Mouse (Mus musculus): ENCODE results near the gene Aatf. TPM values are rescaled to one million over a fixed set of nuclear protein-coding genes. Genes with fewer than 3 reads are reported as not detected.
A peak's percentile ranks its signal among the peaks of the same experiment; 100 is the strongest.

Gene Aatf
- 7.3 and 8.4 TPM in 2 replicates for polyA plus RNA-seq (2012; rRNA removed)

DNA sequence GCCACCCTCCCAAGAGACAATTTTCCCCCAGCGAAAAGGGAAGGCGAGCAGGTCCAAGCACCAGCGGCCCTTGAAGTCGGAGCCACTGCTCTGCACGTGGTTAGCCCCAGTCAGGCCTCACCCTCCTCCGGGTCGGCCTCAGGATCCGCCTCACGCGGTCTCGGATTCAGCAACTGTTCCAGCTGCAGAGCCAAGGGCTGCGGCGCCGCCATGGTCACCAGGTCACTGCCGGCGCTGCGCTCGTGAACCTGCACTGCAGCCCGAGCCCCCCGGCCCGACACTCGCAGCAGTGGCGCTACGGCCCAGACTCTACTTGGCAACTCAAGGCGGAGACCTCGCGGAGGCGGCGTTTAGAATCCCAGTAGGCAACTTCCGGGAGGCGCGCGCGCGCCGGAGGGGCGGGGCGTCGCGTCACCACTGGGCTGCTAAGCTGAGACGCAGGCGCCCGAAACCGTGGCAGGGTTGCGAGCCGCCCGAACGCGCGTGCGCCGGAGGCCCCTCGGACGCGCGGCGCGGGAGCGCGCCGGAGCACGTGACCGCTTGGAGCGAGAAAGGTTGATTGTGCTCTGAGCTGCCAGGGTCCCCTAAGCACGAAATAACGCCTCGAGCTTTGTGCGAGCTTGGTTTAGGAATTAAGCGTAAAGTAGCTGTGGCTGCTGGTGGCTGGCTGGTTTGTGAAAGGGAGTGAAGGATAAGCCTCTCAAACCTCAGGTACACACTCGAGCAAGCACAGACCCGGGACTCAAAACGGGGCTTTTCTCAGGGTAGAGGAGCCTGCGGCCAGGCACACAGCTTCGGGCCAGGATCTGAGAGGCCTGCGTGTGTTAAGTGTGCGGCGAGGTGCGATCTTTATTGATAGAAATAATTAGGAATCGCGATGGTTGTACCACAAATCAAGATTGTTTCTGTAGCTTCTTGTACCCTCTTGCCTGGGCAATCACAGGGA lies at the start of gene Aatf:
Aatf (minus strand) TSS at position 352 of the 946 bp plus-strand sequence.
- H3K27ac ChIP-seq (ENCODE audit: insufficient read depth, low read length), result no peak within 1 kb of the TSS
- peak; percentile 80 for TF ChIP-seq POLR2A (IDR thresholded peaks at IDR 0.05; ENCODE audit: extremely low read depth, insufficient read depth, low read length)
- no peak for TF ChIP-seq CTCF (IDR thresholded peaks at IDR 0.05; ENCODE audit: extremely low read depth, insufficient read depth, low read length)

DNA sequence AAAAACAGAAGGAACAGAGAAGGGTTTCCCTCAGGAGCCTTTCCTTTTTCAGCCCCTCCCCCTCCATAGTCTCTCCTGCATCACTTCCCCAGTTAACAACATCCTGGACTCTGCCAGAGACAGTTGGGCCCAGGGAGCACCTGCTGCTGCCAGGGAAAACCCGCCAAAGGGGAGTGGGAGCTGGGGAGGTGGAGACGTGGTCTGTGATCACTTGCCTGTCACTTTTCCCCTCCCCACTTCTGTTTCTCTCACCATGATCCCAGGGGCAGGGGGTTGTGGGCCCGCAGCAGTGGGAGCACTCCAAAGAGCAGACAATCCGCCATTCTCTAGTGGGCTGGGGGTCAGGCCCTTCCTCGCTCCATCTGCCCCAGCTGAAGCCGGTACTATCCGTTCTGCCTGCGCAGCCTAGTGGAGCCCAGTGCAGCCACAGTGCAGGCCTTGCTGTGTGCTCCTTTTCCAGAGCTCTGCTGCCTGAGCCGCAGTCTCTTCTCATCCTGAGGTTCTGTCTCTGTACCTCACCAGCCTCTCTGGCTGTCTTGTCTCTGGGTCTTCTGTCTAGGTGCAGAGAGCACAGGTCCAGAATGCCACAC lies 49.5 kb upstream of the Aatf start:
- TF ChIP-seq CTCF (IDR thresholded peaks at IDR 0.05; ENCODE audit: extremely low read depth, insufficient read depth, low read length) (no peak), POLR2A (IDR thresholded peaks at IDR 0.05; ENCODE audit: extremely low read depth, insufficient read depth, low read length) (no peak)
- no peak overlapping the region for H3K4me3 ChIP-seq (ENCODE audit: insufficient read depth, low read length)
- H3K27ac ChIP-seq (ENCODE audit: insufficient read depth, low read length), result no peak overlapping the region
- no peaks in the 10 kb centered on the region for H3K4me1 ChIP-seq (ENCODE audit: control insufficient read depth, insufficient read depth, low read length)

More for the DNA sequence above, at the start of gene Aatf:
- peaks cover 2% of the 10 kb centered on the region; the same call in 1 of the 2 replicates for H3K4me1 ChIP-seq (ENCODE audit: control insufficient read depth, insufficient read depth, low read length)
- peak within 1 kb of the TSS; percentile 61 for H3K4me3 ChIP-seq (ENCODE audit: insufficient read depth, low read length)

- no peak overlapping the region for H3K27ac ChIP-seq (ENCODE audit: insufficient read depth, low read length)
- TF ChIP-seq POLR2A (IDR thresholded peaks at IDR 0.05; ENCODE audit: extremely low read depth, insufficient read depth, low read length), result no peak
- TF ChIP-seq CTCF (IDR thresholded peaks at IDR 0.05; ENCODE audit: extremely low read depth, insufficient read depth, low read length), result no peak
- no peaks in the 10 kb centered on the region for H3K4me1 ChIP-seq (ENCODE audit: control insufficient read depth, insufficient read depth, low read length)
- H3K4me3 ChIP-seq (ENCODE audit: insufficient read depth, low read length), result no peak overlapping the region
These were observed 48.2 kb upstream of the Aatf start for GRCm38 (mm10) chr11:84561546-84561945.

DNA sequence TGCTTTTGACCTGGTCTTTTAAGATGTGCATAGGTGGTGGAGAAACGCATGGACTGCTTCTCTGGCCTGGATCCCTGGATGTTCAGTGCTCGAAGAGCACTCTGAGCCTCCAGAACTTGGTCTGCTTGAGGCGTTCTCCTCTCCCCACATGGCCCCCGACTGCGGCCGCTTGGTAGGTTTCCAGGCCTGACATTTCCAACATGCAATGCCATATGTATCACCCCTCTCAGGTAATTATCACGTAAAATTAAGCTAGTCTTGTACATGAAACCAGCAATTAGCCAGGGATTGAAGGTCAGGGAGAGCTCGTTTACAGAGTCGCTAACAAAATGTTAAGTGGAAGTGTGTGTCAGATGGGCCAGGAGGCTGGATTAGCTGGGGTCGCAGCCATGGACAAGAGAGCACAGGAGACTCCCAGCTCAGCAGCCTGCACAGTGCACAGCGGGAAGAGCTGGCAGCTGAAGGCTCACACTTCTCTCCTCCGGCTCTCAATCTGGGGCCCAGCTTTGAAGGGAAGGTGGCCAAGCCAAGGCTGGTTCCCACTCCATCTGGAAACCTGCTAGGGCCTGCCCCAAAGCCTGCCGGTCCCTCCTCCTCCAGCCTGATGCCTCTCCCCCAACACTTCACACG lies 40.6 kb upstream of the Aatf start:
- no peaks in the 10 kb centered on the region for H3K4me1 ChIP-seq (ENCODE audit: control insufficient read depth, insufficient read depth, low read length)
- no peak overlapping the region for H3K4me3 ChIP-seq (ENCODE audit: insufficient read depth, low read length)
- TF ChIP-seq CTCF (IDR thresholded peaks at IDR 0.05; ENCODE audit: extremely low read depth, insufficient read depth, low read length), result no peak
- no peak for TF ChIP-seq POLR2A (IDR thresholded peaks at IDR 0.05; ENCODE audit: extremely low read depth, insufficient read depth, low read length)
- no peak overlapping the region for H3K27ac ChIP-seq (ENCODE audit: insufficient read depth, low read length)

DNA sequence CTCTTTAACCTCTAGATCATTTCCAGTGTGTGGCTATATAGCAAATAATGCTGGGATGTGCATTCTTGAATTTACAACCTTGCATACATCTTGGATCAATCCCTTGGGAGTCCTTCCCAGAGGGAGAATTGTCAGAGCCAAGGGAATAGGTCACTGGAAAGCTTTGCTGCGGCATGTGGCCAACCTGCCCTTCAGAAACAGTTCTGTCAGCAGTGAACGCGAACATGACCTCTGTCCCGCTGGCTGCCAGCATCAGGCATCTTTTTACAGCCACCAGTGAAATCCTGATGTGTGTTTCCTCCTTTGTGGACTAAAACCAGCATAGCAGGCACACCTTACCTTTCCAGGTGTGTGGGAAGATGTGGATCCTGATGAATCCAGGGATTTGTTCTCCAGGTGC lies 38.0 kb upstream of the Aatf start:
- TF ChIP-seq CTCF (IDR thresholded peaks at IDR 0.05; ENCODE audit: extremely low read depth, insufficient read depth, low read length) (no peak), POLR2A (IDR thresholded peaks at IDR 0.05; ENCODE audit: extremely low read depth, insufficient read depth, low read length) (no peak)
- no peaks in the 10 kb centered on the region for H3K4me1 ChIP-seq (ENCODE audit: control insufficient read depth, insufficient read depth, low read length)
- H3K27ac ChIP-seq (ENCODE audit: insufficient read depth, low read length), result no peak overlapping the region
- H3K4me3 ChIP-seq (ENCODE audit: insufficient read depth, low read length), result no peak overlapping the region

- no peak for TF ChIP-seq CTCF (IDR thresholded peaks at IDR 0.05; ENCODE audit: extremely low read depth, insufficient read depth, low read length)
- TF ChIP-seq POLR2A (IDR thresholded peaks at IDR 0.05; ENCODE audit: extremely low read depth, insufficient read depth, low read length), result no peak
- Histone ChIP-seq H3K4me1 (ENCODE audit: control insufficient read depth, insufficient read depth, low read length) (no peaks in the 10 kb centered on the region), H3K27ac (ENCODE audit: insufficient read depth, low read length) (no peak overlapping the region), H3K4me3 (ENCODE audit: insufficient read depth, low read length) (no peak overlapping the region)
These were observed 36.0 kb upstream of the Aatf start for GRCm38 (mm10) chr11:84549258-84549791.

- Histone ChIP-seq H3K4me3 (ENCODE audit: insufficient read depth, low read length) (no peak overlapping the region), H3K4me1 (ENCODE audit: control insufficient read depth, insufficient read depth, low read length) (no peaks in the 10 kb centered on the region), H3K27ac (ENCODE audit: insufficient read depth, low read length) (no peak overlapping the region)
- TF ChIP-seq POLR2A (IDR thresholded peaks at IDR 0.05; ENCODE audit: extremely low read depth, insufficient read depth, low read length) (no peak), CTCF (IDR thresholded peaks at IDR 0.05; ENCODE audit: extremely low read depth, insufficient read depth, low read length) (no peak)
These were observed 35.0 kb upstream of the Aatf start for GRCm38 (mm10) chr11:84548293-84548692.

GRCm38 (mm10) chr11:84539981-84540380 lies 26.7 kb upstream of the Aatf start:
- TF ChIP-seq CTCF (IDR thresholded peaks at IDR 0.05; ENCODE audit: extremely low read depth, insufficient read depth, low read length), result no peak
- TF ChIP-seq POLR2A (IDR thresholded peaks at IDR 0.05; ENCODE audit: extremely low read depth, insufficient read depth, low read length), result no peak
- no peaks in the 10 kb centered on the region for H3K4me1 ChIP-seq (ENCODE audit: control insufficient read depth, insufficient read depth, low read length)
- H3K27ac ChIP-seq (ENCODE audit: insufficient read depth, low read length), result no peak overlapping the region
- no peak overlapping the region for H3K4me3 ChIP-seq (ENCODE audit: insufficient read depth, low read length)
